Mouse (Mus musculus): ENCODE data around the gene BC029722. TPM values are rescaled to one million over a fixed set of nuclear protein-coding genes. Genes with fewer than 3 reads are reported as not detected.
"Not testable (repeated sequence)": the region's sequence is repeated elsewhere in the genome, so short reads cannot be mapped to it uniquely, and the experiment has no call there.

Gene BC029722
- polyA plus RNA-seq, 1 experiment from 2014 or later = 4.9 TPM

GRCm38 (mm10) chr2:155837961-155838360 is 18.7 kb upstream of the BC029722 start:
- Histone ChIP-seq H3K36me3 (replicated peaks) (no peaks in the 10 kb centered on the region), H3K4me3 (replicated peaks) (no peak overlapping the region), H3K9me3 (replicated peaks) (no peaks in the 10 kb centered on the region), H3K27ac (replicated peaks) (no peak overlapping the region), H3K27me3 (peaks cover 21% of the 10 kb centered on the region; the same call in 1 of the 2 replicates), H3K9ac (no peak overlapping the region), H3K4me2 (no peak overlapping the region), H3K4me1 (replicated peaks) (no peaks in the 10 kb centered on the region)
- WGBS (ENCODE audit: insufficient replicate concordance) = 48% methylated on average over 3 of the region's 3 CpGs
- no peak for ATAC-seq (ENCODE audit: insufficient read depth)

DNA sequence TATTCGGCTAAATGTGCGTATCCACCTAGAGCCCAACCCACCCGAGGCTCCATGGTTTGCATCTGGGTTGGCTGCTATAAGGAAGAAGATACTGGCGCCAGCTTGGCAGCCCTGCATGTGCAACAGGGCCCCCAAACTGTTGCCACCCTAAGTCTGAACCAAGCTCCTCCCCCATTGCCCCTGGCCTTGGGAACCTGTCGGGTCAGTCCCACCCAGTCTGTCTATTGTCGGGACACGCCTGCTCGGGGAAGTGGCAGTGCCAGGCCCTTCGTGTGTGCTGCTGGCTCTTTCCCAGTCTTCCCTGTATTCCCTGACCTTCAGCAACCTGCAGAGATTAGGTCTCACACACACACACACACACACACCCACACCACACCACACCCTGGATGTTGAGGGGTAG is 15.5 kb upstream of the BC029722 start, which contains the start of gene Fam83c:
TSS of gene Fam83c (minus strand) at position 123 of the 400 bp plus-strand sequence.
- no peaks in the 10 kb centered on the region for H3K4me1 ChIP-seq (replicated peaks)
- no peak for ATAC-seq (ENCODE audit: insufficient read depth)
- no peak within 1 kb of the TSS for H3K4me2 ChIP-seq
- H3K4me3 ChIP-seq (replicated peaks) = no peak within 1 kb of the TSS
- H3K27me3 ChIP-seq = 0 out of 2 replicates have a peak, but pooled peaks cover 22% of the 10 kb centered on the region
- no peaks in the 10 kb centered on the region for H3K9me3 ChIP-seq (replicated peaks)
- WGBS (ENCODE audit: insufficient replicate concordance) = 53% methylated on average over 9 of the region's 9 CpGs
- no peaks in the 10 kb centered on the region for H3K36me3 ChIP-seq (replicated peaks)
- no peak within 1 kb of the TSS for H3K9ac ChIP-seq
- H3K27ac ChIP-seq (replicated peaks) = no peak within 1 kb of the TSS

- H3K4me3 ChIP-seq (replicated peaks); H3K27ac ChIP-seq (replicated peaks); H3K36me3 ChIP-seq (replicated peaks); H3K9ac ChIP-seq; H3K9me3 ChIP-seq (replicated peaks); H3K4me2 ChIP-seq; ATAC-seq (ENCODE audit: insufficient read depth): not testable (repeated sequence)
- Histone ChIP-seq H3K4me1 (replicated peaks) (peaks cover 15% of the 10 kb centered on the region), H3K27me3 (0 out of 2 replicates have a peak, but pooled peaks cover 15% of the 10 kb centered on the region)
- 51% methylated on average over 1 of the region's 1 CpGs for WGBS (ENCODE audit: insufficient replicate concordance)
Measured at GRCm38 (mm10) chr2:155832087-155832486, 12.9 kb upstream of the BC029722 start.

- 42% methylated on average over 9 of the region's 9 CpGs for WGBS (ENCODE audit: insufficient replicate concordance)
- Histone ChIP-seq H3K9ac (no peak overlapping the region), H3K9me3 (replicated peaks) (no peaks in the 10 kb centered on the region), H3K4me2 (no peak overlapping the region), H3K27me3 (0 out of 2 replicates have a peak, but pooled peaks cover 15% of the 10 kb centered on the region), H3K4me3 (replicated peaks) (no peak overlapping the region), H3K27ac (replicated peaks) (no peak overlapping the region), H3K4me1 (replicated peaks) (peaks cover 19% of the 10 kb centered on the region), H3K36me3 (replicated peaks) (no peaks in the 10 kb centered on the region)
- no peak for ATAC-seq (ENCODE audit: insufficient read depth)
Measured at GRCm38 (mm10) chr2:155831302-155831701, 12.1 kb upstream of the BC029722 start.

DNA sequence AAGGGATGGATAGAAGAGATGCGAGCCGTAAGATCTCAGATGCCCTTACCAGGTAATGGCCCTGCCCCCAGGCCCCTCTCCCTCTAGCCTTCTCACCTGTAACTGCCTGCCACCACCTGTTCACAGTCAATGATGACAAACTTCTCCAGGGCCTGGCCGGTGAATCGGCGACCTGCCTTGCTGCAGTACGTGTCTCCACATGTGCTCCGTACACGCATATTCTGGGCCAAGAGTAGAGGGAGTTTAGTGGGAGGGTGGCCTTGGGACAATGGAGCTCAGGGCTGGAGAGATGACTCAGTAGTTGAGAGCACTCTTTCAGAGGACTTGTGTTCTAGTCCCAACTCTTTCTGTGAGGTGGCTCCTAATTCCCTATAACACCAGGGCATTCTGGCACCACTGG is 11.6 kb upstream of the BC029722 start:
- Histone ChIP-seq H3K9me3 (replicated peaks) (no peaks in the 10 kb centered on the region), H3K4me2 (no peak overlapping the region), H3K9ac (no peak overlapping the region), H3K27me3 (0 out of 2 replicates have a peak, but pooled peaks cover 15% of the 10 kb centered on the region), H3K4me1 (replicated peaks) (peaks cover 21% of the 10 kb centered on the region), H3K27ac (replicated peaks) (no peak overlapping the region), H3K36me3 (replicated peaks) (no peaks in the 10 kb centered on the region), H3K4me3 (replicated peaks) (no peak overlapping the region)
- no peak for ATAC-seq (ENCODE audit: insufficient read depth)
- WGBS (ENCODE audit: insufficient replicate concordance) = 79% methylated on average over 8 of the region's 8 CpGs

- 2% methylated on average over 27 of the region's 27 CpGs for WGBS (ENCODE audit: insufficient replicate concordance)
- peak; percentile 91 for ATAC-seq (ENCODE audit: insufficient read depth)
Measured at GRCm38 (mm10) chr2:155826630-155827424, 7.6 kb upstream of the BC029722 start, which contains the start of gene Eif6. Eif6 (minus strand) TSS chr2:155826925.

GRCm38 (mm10) chr2:155825904-155826629 is 6.8 kb upstream of the BC029722 start:
- ATAC-seq (ENCODE audit: insufficient read depth) = peak; percentile 27
- H3K4me3 ChIP-seq (replicated peaks) = peak overlapping the region; percentile 85
- H3K27ac ChIP-seq (replicated peaks) = peak overlapping the region; percentile 91
- H3K27me3 ChIP-seq = no peaks in the 10 kb centered on the region
- peaks cover 29% of the 10 kb centered on the region for H3K36me3 ChIP-seq (replicated peaks)
- peak overlapping the region; percentile 80 for H3K9ac ChIP-seq
- H3K9me3 ChIP-seq (replicated peaks) = no peaks in the 10 kb centered on the region
- peak overlapping the region; percentile 85 for H3K4me2 ChIP-seq
- H3K4me1 ChIP-seq (replicated peaks) = peaks cover 31% of the 10 kb centered on the region
- WGBS (ENCODE audit: insufficient replicate concordance) = under 1% methylated on average over 52 of the region's 52 CpGs

More at GRCm38 (mm10) chr2:155826630-155827424, 7.6 kb upstream of the BC029722 start, which contains the start of gene Eif6:
- Histone ChIP-seq H3K4me2 (peak within 1 kb of the TSS; percentile 85), H3K4me3 (replicated peaks) (peak within 1 kb of the TSS; percentile 85), H3K27ac (replicated peaks) (peak within 1 kb of the TSS; percentile 91), H3K9ac (peak within 1 kb of the TSS; percentile 80), H3K27me3 (no peaks in the 10 kb centered on the region), H3K4me1 (replicated peaks) (peaks cover 31% of the 10 kb centered on the region), H3K36me3 (replicated peaks) (peaks cover 22% of the 10 kb centered on the region), H3K9me3 (replicated peaks) (no peaks in the 10 kb centered on the region)

DNA sequence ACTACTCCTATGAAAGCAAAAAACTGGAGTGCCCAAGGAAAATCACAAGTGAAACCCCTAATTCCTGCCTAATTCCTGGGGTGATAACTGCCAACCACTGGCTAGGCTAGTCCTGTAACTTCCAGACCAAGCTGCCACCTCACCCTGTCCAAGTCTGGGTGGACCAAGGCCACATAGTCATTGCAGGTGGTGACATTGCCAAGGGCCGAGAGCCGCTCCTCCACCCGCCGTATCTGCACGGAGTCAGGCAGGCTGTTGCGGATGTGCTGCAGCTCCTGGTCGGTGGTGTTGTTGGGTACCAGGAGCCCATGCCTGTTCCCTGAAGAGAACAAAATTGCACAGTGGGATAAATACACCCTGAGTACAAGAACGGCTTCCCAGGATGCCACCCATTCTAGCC is 4.5 kb upstream of the BC029722 start:
- Histone ChIP-seq H3K4me2 (no peak overlapping the region), H3K27me3 (no peaks in the 10 kb centered on the region), H3K4me3 (replicated peaks) (no peak overlapping the region), H3K36me3 (replicated peaks) (peaks cover 46% of the 10 kb centered on the region), H3K9me3 (replicated peaks) (no peaks in the 10 kb centered on the region), H3K9ac (no peak overlapping the region), H3K4me1 (replicated peaks) (peaks cover 51% of the 10 kb centered on the region), H3K27ac (replicated peaks) (no peak overlapping the region)
- ATAC-seq (ENCODE audit: insufficient read depth) = no peak
- 86% methylated on average over 8 of the region's 8 CpGs for WGBS (ENCODE audit: insufficient replicate concordance)

GRCm38 (mm10) chr2:155820779-155821178 is 1.6 kb upstream of the BC029722 start:
- Histone ChIP-seq H3K27ac (replicated peaks) (no peak overlapping the region), H3K9ac (no peak overlapping the region), H3K4me3 (replicated peaks) (no peak overlapping the region), H3K4me1 (replicated peaks) (peaks cover 42% of the 10 kb centered on the region), H3K27me3 (no peaks in the 10 kb centered on the region), H3K36me3 (replicated peaks) (peaks cover 46% of the 10 kb centered on the region), H3K4me2 (no peak overlapping the region), H3K9me3 (replicated peaks) (no peaks in the 10 kb centered on the region)
- ATAC-seq (ENCODE audit: insufficient read depth) = no peak
- WGBS (ENCODE audit: insufficient replicate concordance) = 80% methylated on average over 5 of the region's 5 CpGs

DNA sequence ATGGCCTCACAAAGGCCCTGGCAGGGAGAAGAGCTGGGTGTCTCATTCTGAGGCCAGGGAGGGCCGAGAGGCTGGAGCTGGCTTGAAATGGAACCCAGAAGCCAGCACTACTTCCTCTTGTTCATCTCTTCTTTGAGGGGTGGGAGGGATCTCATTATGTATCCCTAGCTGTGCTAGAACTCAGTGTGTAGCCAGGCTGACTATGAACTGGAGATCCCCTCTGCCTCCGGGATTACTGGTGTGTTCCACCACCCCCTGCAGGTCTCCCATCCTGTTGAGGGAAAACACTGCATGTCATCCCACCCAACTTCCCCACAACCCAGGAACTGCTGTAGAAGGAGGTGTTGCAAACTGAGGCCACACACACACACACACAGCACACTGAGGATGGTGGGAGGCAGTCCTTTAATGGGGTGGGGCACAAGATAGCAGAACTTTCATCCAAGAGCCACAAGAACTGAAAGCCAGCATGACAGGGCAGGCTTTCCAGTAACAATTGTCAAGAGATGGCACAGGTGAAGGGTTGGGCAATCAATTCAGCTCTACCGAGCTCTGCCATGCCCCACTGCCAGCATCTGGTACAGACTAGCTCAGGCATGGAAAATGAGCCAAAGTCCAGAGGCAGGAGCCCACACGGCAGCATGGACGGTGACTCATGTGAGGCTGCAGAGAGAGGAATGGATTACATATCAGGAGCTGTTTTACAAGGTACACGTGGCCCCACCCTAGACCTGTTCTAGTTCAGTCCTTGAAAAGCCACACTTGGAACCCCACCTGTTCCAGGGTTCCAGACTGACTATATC is 424 bp upstream of the BC029722 start:
- WGBS (ENCODE audit: insufficient replicate concordance) = 56% methylated on average over 6 of the region's 6 CpGs
- H3K4me1 ChIP-seq (replicated peaks) = peaks cover 32% of the 10 kb centered on the region
- H3K9ac ChIP-seq = no peak overlapping the region
- no peak for ATAC-seq (ENCODE audit: insufficient read depth)
- H3K9me3 ChIP-seq (replicated peaks) = no peaks in the 10 kb centered on the region
- peak overlapping the region; percentile 92 for H3K4me3 ChIP-seq (replicated peaks)
- H3K27ac ChIP-seq (replicated peaks) = peak overlapping the region; percentile 64; the same call in 1 of the 2 replicates
- H3K36me3 ChIP-seq (replicated peaks) = peaks cover 46% of the 10 kb centered on the region
- peak overlapping the region; percentile 98 for H3K4me2 ChIP-seq
- H3K27me3 ChIP-seq = no peaks in the 10 kb centered on the region

Measured in liver, embryonic 15.5 days (tissue).